Mouse (Mus musculus) C2C12 (cell line): Measurements from ENCODE around the gene Pmvk. TPM values are rescaled to one million over a fixed set of nuclear protein-coding genes. Genes with fewer than 3 reads are reported as not detected.

ENCODE experiments used
- H3K27me3 ChIP-seq: one replicate; pipeline ENCODE4 v1.6.1; 2011; ENCODE audit not compliant: control insufficient read depth, insufficient read depth, insufficient read length
- H3K36me3 ChIP-seq: one replicate; pipeline ENCODE4 v1.6.1; 2011; ENCODE audit not compliant: control insufficient read depth, insufficient read depth
- H3K4me3 ChIP-seq: one replicate; pipeline ENCODE4 v1.5.1; 2011; ENCODE audit warnings: mild to moderate bottlenecking, control low read depth; ENCODE audit not compliant: poor library complexity, insufficient read depth, severe bottlenecking
- H3K79me2 ChIP-seq: one replicate; pipeline ENCODE4 v1.6.1; 2011; ENCODE audit not compliant: control insufficient read depth, insufficient read depth
- H3K79me3 ChIP-seq: one replicate; pipeline ENCODE4 v1.6.1; 2011; ENCODE audit warnings: low read depth, control low read depth
- H3ac ChIP-seq: one replicate; pipeline ENCODE3; 2011; ENCODE audit warnings: low read depth; ENCODE audit not compliant: control insufficient read depth, insufficient read length
- CEBPB ChIP-seq: IDR thresholded peaks from one replicate; pipeline ENCODE4 v1.6.1; 2011; ENCODE audit warnings: low read depth, mild to moderate bottlenecking, control low read depth, moderate library complexity
- CTCF ChIP-seq: IDR thresholded peaks from one replicate; pipeline ENCODE4 v1.5.1; 2011; ENCODE audit not compliant: control insufficient read depth, insufficient read depth, insufficient read length
- FOSL1 ChIP-seq: IDR thresholded peaks from one replicate; pipeline ENCODE4 v1.8.0; 2011; ENCODE audit warnings: mild to moderate bottlenecking, low read length; ENCODE audit not compliant: poor library complexity, insufficient read depth, severe bottlenecking
- MAX ChIP-seq: IDR thresholded peaks from one replicate; pipeline ENCODE4 v1.6.1; 2011; ENCODE audit warnings: mild to moderate bottlenecking, control low read depth
- MYOD1 ChIP-seq: IDR thresholded peaks from one replicate; pipeline ENCODE4 v1.6.1; 2011; ENCODE audit warnings: low read depth; ENCODE audit not compliant: control insufficient read depth, insufficient read length
- MYOG ChIP-seq: IDR thresholded peaks from one replicate; pipeline ENCODE4 v1.6.1; 2011; ENCODE audit not compliant: control insufficient read depth, insufficient read length; ENCODE audit errors: extremely low read depth
- USF1 ChIP-seq: IDR thresholded peaks from one replicate; pipeline ENCODE4 v1.6.1; 2011; ENCODE audit warnings: low read depth, mild to moderate bottlenecking, control low read depth, moderate library complexity
- polyA plus RNA-seq: library from polyadenylated mRNA; unstranded; fragments of >200 nt; fragmentation: generic; extraction: Trizol; gene quantifications from one replicate; pipeline ENCODE4 v1.2.1, GENCODE M21; 2012; ENCODE audit warnings: missing spikeins

The Pmvk gene
- polyA plus RNA-seq, 1 experiment, result 36.6 TPM

GRCm38 (mm10) chr3:89430171-89431159 lies 23.9 kb upstream of the Pmvk start, which contains the start of gene Pygo2:
Pygo2 (plus strand) TSS chr3:89430214.
- Histone ChIP-seq H3K36me3 (peaks cover 49% of the 10 kb centered on the region), H3ac (peak within 1 kb of the TSS; percentile 94)

GRCm38 (mm10) chr3:89432606-89433005 lies 21.7 kb upstream of the Pmvk start:
- peaks cover 33% of the 10 kb centered on the region for H3K79me3 ChIP-seq
- H3K27me3 ChIP-seq, result no peaks in the 10 kb centered on the region
- peaks cover 30% of the 10 kb centered on the region for H3K36me3 ChIP-seq
- H3K79me2 ChIP-seq, result peaks cover 48% of the 10 kb centered on the region
- H3K4me3 ChIP-seq, result no peak overlapping the region
- H3ac ChIP-seq, result no peak overlapping the region
- no peak for TF ChIP-seq CTCF
- TF ChIP-seq CEBPB, result no peak
- no peak for TF ChIP-seq MYOG
- TF ChIP-seq MAX, result no peak
- TF ChIP-seq FOSL1, result no peak
- no peak for TF ChIP-seq USF1
- no peak for TF ChIP-seq MYOD1

More at GRCm38 (mm10) chr3:89430171-89431159, 23.9 kb upstream of the Pmvk start, which contains the start of gene Pygo2:
- Histone ChIP-seq H3K4me3 (peak within 1 kb of the TSS; percentile 69), H3K79me2 (peaks cover 48% of the 10 kb centered on the region), H3K27me3 (no peaks in the 10 kb centered on the region), H3K79me3 (peaks cover 33% of the 10 kb centered on the region)
- no peak for TF ChIP-seq MAX
- peak; percentile 14 for TF ChIP-seq MYOG
- TF ChIP-seq CTCF, result no peak
- TF ChIP-seq FOSL1, result no peak
- no peak for TF ChIP-seq USF1
- no peak for TF ChIP-seq CEBPB

GRCm38 (mm10) chr3:89434532-89434931 lies 19.8 kb upstream of the Pmvk start:
- peaks cover 35% of the 10 kb centered on the region for H3K79me3 ChIP-seq
- no peaks in the 10 kb centered on the region for H3K27me3 ChIP-seq
- H3K79me2 ChIP-seq, result peaks cover 48% of the 10 kb centered on the region
- H3K4me3 ChIP-seq, result no peak overlapping the region
- TF ChIP-seq CTCF, result no peak
- TF ChIP-seq USF1, result no peak
- no peak for TF ChIP-seq MYOG
- TF ChIP-seq MYOD1, result no peak
- no peak for TF ChIP-seq FOSL1
- TF ChIP-seq MAX, result no peak
- TF ChIP-seq CEBPB, result no peak
- H3ac ChIP-seq, result no peak overlapping the region
- peaks cover 23% of the 10 kb centered on the region for H3K36me3 ChIP-seq

- Histone ChIP-seq H3K4me3 (no peak overlapping the region), H3K36me3 (peaks cover 23% of the 10 kb centered on the region), H3K79me3 (peaks cover 35% of the 10 kb centered on the region), H3K27me3 (no peaks in the 10 kb centered on the region), H3K79me2 (peaks cover 48% of the 10 kb centered on the region), H3ac (no peak overlapping the region)
- TF ChIP-seq MAX (no peak), MYOG (no peak), MYOD1 (no peak), FOSL1 (no peak)
Measured at GRCm38 (mm10) chr3:89435041-89435440, 19.3 kb upstream of the Pmvk start.

GRCm38 (mm10) chr3:89436176-89437113 lies 17.9 kb upstream of the Pmvk start, which contains the start of gene Pbxip1:
Pbxip1 (plus strand) TSS chr3:89436706.
- peaks cover 23% of the 10 kb centered on the region for H3K36me3 ChIP-seq
- H3K4me3 ChIP-seq, result peak within 1 kb of the TSS; percentile 28
- H3K79me2 ChIP-seq, result peaks cover 36% of the 10 kb centered on the region
- peaks cover 24% of the 10 kb centered on the region for H3K79me3 ChIP-seq
- TF ChIP-seq MAX, result no peak
- TF ChIP-seq FOSL1, result no peak
- TF ChIP-seq CEBPB, result no peak
- TF ChIP-seq USF1, result peak; percentile 94
- peak; percentile 98 for TF ChIP-seq MYOD1
- no peak for TF ChIP-seq CTCF
- TF ChIP-seq MYOG, result no peak
- H3K27me3 ChIP-seq, result no peaks in the 10 kb centered on the region
- H3ac ChIP-seq, result peak within 1 kb of the TSS; percentile 69
